Mouse (Mus musculus): ENCODE results near the gene Arhgap44.

Arhgap44 gene

GRCm38 (mm10) chr11:64998439-64998838 is 164.3 kb downstream of the Arhgap44 start:
- DNase-seq, result no peak

GRCm38 (mm10) chr11:64988556-64988955 is 174.2 kb downstream of the Arhgap44 start:
- no peak for DNase-seq

- DNase-seq, result no peak
Measured at GRCm38 (mm10) chr11:64979489-64979845, 183.3 kb downstream of the Arhgap44 start.

- peak; percentile 95 for DNase-seq
Measured at GRCm38 (mm10) chr11:64978720-64979488, 183.9 kb downstream of the Arhgap44 start, which contains the start of gene Elac2. Gene Elac2 (plus strand): TSS chr11:64979038.

GRCm38 (mm10) chr11:64972418-64972817 is 190.3 kb downstream of the Arhgap44 start:
- DNase-seq, result no peak

GRCm38 (mm10) chr11:64971471-64971988 is 191.2 kb downstream of the Arhgap44 start:
- DNase-seq, result no peak

GRCm38 (mm10) chr11:64968939-64969342 is 193.8 kb downstream of the Arhgap44 start:
- DNase-seq, result no peak

- peak; percentile 27 to 36 for DNase-seq
Measured at GRCm38 (mm10) chr11:64968507-64968906, 194.3 kb downstream of the Arhgap44 start.

GRCm38 (mm10) chr11:64962629-64963028 is 200.1 kb downstream of the Arhgap44 start:
- no peak for DNase-seq

GRCm38 (mm10) chr11:64956962-64957729 is 205.6 kb downstream of the Arhgap44 start:
- DNase-seq, result no peak

Data from B cell, adult 2 months (primary cell).